Mouse (Mus musculus) heart, embryonic 16.5 days (tissue): ENCODE measurements around the gene 1700023F06Rik. TPM values are rescaled to one million over a fixed set of nuclear protein-coding genes. Genes with fewer than 3 reads are reported as not detected.

Experiments
- ATAC-seq: fragments of 200-750 bp; cut with Nextera tagmentation; replicated peaks from 2 replicates; pipeline ENCODE4 v1.8.0; 2017; ENCODE audit warnings: moderate number of reproducible peaks; ENCODE audit not compliant: insufficient read depth, low FRiP score; ENCODE audit errors: extremely low read depth
- H3K27ac ChIP-seq: fragments of 300-500 bp; sonication (generic); 2 replicates; pipeline ENCODE4 v1.5.1; 2014; ENCODE audit warnings: mild to moderate bottlenecking, low read length, control low read depth, moderate library complexity
- H3K27me3 ChIP-seq: fragments of 300-500 bp; sonication (generic); 2 replicates; pipeline ENCODE4 v1.6.1; 2014; ENCODE audit warnings: low read length, mixed read lengths; ENCODE audit not compliant: control insufficient read depth, insufficient read depth
- H3K36me3 ChIP-seq: fragments of 300-500 bp; sonication (generic); 2 replicates; pipeline ENCODE4 v1.6.1; 2014; ENCODE audit not compliant: control insufficient read depth, insufficient read depth
- H3K4me1 ChIP-seq: fragments of 300-500 bp; sonication (generic); 2 replicates; pipeline ENCODE4 v1.6.1; 2014; ENCODE audit warnings: low read length, mixed read lengths; ENCODE audit not compliant: control insufficient read depth, insufficient read depth
- H3K4me2 ChIP-seq: fragments of 300-500 bp; sonication (generic); 2 replicates; pipeline ENCODE4 v1.6.1; 2014; ENCODE audit warnings: low read depth, mild to moderate bottlenecking, control low read depth, low read length
- H3K4me3 ChIP-seq: fragments of 300-500 bp; sonication (generic); 2 replicates; pipeline ENCODE4 v1.5.1; 2014; ENCODE audit warnings: mild to moderate bottlenecking, control low read depth, low read length
- H3K9ac ChIP-seq: fragments of 300-500 bp; sonication (generic); 2 replicates; pipeline ENCODE4 v1.6.1; 2014; ENCODE audit warnings: low read length, control low read depth
- H3K9me3 ChIP-seq: fragments of 300-500 bp; sonication (generic); replicated peaks from 2 replicates; pipeline ENCODE4 v1.6.1; 2016; ENCODE audit warnings: low read length; ENCODE audit not compliant: control insufficient read depth
- WGBS: fragments of 180-500 bp; shearing (Covaris S2); extraction: QIAGEN DNeasy Blood & Tissue Kit; methylation state at CpG from one replicate; pipeline ENCODE4 v1.1.7; 2014; 5-methylcytosine and 5-hydroxymethylcytosine counted together
- polyA plus RNA-seq: library from polyadenylated mRNA; unstranded; fragments of >200 nt; fragmentation: Nextera tagmentation; extraction: Ambion mirVana; gene quantifications from 2 replicates; pipeline ENCODE4 v1.2.1, GENCODE M21; 2015

The 1700023F06Rik gene
- polyA plus RNA-seq, 1 experiment from 2014 or later, result 0.25 TPM

- Histone ChIP-seq H3K4me2 (0 out of 2 replicates have a peak overlapping the region, but pooled peaks have one; percentile 1), H3K27me3 (peaks cover 12% of the 10 kb centered on the region), H3K9me3 (no peaks in the 10 kb centered on the region), H3K9ac (peak overlapping the region; percentile 45; the same call in 1 of the 2 replicates), H3K4me3 (no peak overlapping the region), H3K27ac (peak overlapping the region; percentile 59), H3K36me3 (no peaks in the 10 kb centered on the region), H3K4me1 (peaks cover 37% of the 10 kb centered on the region)
- ATAC-seq, result peak; percentile 32
- WGBS, result 51% methylated on average over 8 of the region's 8 CpGs
Measured at GRCm38 (mm10) chr11:103174891-103175391, 33.4 kb downstream of the 1700023F06Rik start.

GRCm38 (mm10) chr11:103174411-103174832 is 33.9 kb downstream of the 1700023F06Rik start:
- Histone ChIP-seq H3K4me2 (peak overlapping the region; percentile 5; the same call in 1 of the 2 replicates), H3K4me1 (peaks cover 37% of the 10 kb centered on the region), H3K9me3 (no peaks in the 10 kb centered on the region), H3K27ac (peak overlapping the region; percentile 59), H3K9ac (0 out of 2 replicates have a peak overlapping the region, but pooled peaks have one; percentile 45), H3K27me3 (peaks cover 15% of the 10 kb centered on the region), H3K4me3 (no peak overlapping the region), H3K36me3 (no peaks in the 10 kb centered on the region)
- WGBS, result 72% methylated on average over 5 of the region's 5 CpGs
- ATAC-seq, result no peak

- H3K9me3 ChIP-seq, result no peaks in the 10 kb centered on the region
- no peaks in the 10 kb centered on the region for H3K36me3 ChIP-seq
- peak overlapping the region; percentile 59 for H3K27ac ChIP-seq
- peaks cover 18% of the 10 kb centered on the region for H3K27me3 ChIP-seq
- whole genome bisulfite sequencing, result 85% methylated on average over 11 of the region's 11 CpGs
- peak overlapping the region; percentile 97 for H3K4me2 ChIP-seq
- H3K4me1 ChIP-seq, result peaks cover 37% of the 10 kb centered on the region
- ATAC-seq, result no peak
- H3K9ac ChIP-seq, result no peak overlapping the region
- H3K4me3 ChIP-seq, result no peak overlapping the region
Measured at GRCm38 (mm10) chr11:103173771-103174344, 34.5 kb downstream of the 1700023F06Rik start.

- WGBS, result 84% methylated on average over 7 of the region's 7 CpGs
- peaks cover 18% of the 10 kb centered on the region for H3K27me3 ChIP-seq
Measured at GRCm38 (mm10) chr11:103173041-103173770, 35.2 kb downstream of the 1700023F06Rik start.

GRCm38 (mm10) chr11:103172392-103173040 is 35.8 kb downstream of the 1700023F06Rik start:
- 0 out of 2 replicates have a peak overlapping the region, but pooled peaks have one; percentile 0 for H3K27ac ChIP-seq
- peak overlapping the region; percentile 83; the same call in 1 of the 2 replicates for H3K9ac ChIP-seq
- peaks cover 18% of the 10 kb centered on the region for H3K27me3 ChIP-seq
- peak overlapping the region; percentile 97 for H3K4me2 ChIP-seq
- no peaks in the 10 kb centered on the region for H3K9me3 ChIP-seq
- no peaks in the 10 kb centered on the region for H3K36me3 ChIP-seq
- 48% methylated on average over 6 of the region's 6 CpGs for WGBS
- peak overlapping the region; percentile 69; the same call in 1 of the 2 replicates for H3K4me3 ChIP-seq
- no peak for ATAC-seq
- peaks cover 32% of the 10 kb centered on the region for H3K4me1 ChIP-seq

More at GRCm38 (mm10) chr11:103173041-103173770, 35.2 kb downstream of the 1700023F06Rik start:
- peaks cover 37% of the 10 kb centered on the region for H3K4me1 ChIP-seq
- peak overlapping the region; percentile 97; the same call in 1 of the 2 replicates for H3K4me2 ChIP-seq
- no peaks in the 10 kb centered on the region for H3K36me3 ChIP-seq
- ATAC-seq, result no peak
- H3K4me3 ChIP-seq, result peak overlapping the region; percentile 4; the same call in 1 of the 2 replicates
- H3K27ac ChIP-seq, result no peak overlapping the region; the same call in 1 of the 2 replicates
- H3K9ac ChIP-seq, result no peak overlapping the region
- H3K9me3 ChIP-seq, result no peaks in the 10 kb centered on the region

- no peaks in the 10 kb centered on the region for H3K36me3 ChIP-seq
- peak overlapping the region; percentile 83 for H3K9ac ChIP-seq
- H3K4me2 ChIP-seq, result peak overlapping the region; percentile 97
- H3K27me3 ChIP-seq, result peaks cover 18% of the 10 kb centered on the region
- 0 out of 2 replicates have a peak overlapping the region, but pooled peaks have one; percentile 0 for H3K27ac ChIP-seq
- H3K4me1 ChIP-seq, result peaks cover 26% of the 10 kb centered on the region
- H3K9me3 ChIP-seq, result no peaks in the 10 kb centered on the region
- H3K4me3 ChIP-seq, result peak overlapping the region; percentile 69
- ATAC-seq, result no peak
- 49% methylated on average over 9 of the region's 9 CpGs for WGBS
Measured at GRCm38 (mm10) chr11:103171703-103172391, 36.5 kb downstream of the 1700023F06Rik start.

- H3K4me3 ChIP-seq, result peak overlapping the region; percentile 69
- H3K27me3 ChIP-seq, result peaks cover 18% of the 10 kb centered on the region
- 2% methylated on average over 23 of the region's 23 CpGs for WGBS
- H3K36me3 ChIP-seq, result no peaks in the 10 kb centered on the region
- H3K4me1 ChIP-seq, result peaks cover 21% of the 10 kb centered on the region
- no peaks in the 10 kb centered on the region for H3K9me3 ChIP-seq
- H3K4me2 ChIP-seq, result peak overlapping the region; percentile 97
- H3K9ac ChIP-seq, result peak overlapping the region; percentile 83
- H3K27ac ChIP-seq, result peak overlapping the region; percentile 50
- ATAC-seq, result 0 out of 2 replicates have a peak, but pooled peaks have one; percentile 1
Measured at GRCm38 (mm10) chr11:103171286-103171620, 37.1 kb downstream of the 1700023F06Rik start.

GRCm38 (mm10) chr11:103170494-103171285 is 37.7 kb downstream of the 1700023F06Rik start, which contains the start of gene Fmnl1:
Gene Fmnl1, plus strand, starts transcription at chr11:103171107.
- Histone ChIP-seq H3K27ac (peak within 1 kb of the TSS; percentile 50), H3K27me3 (peaks cover 18% of the 10 kb centered on the region)
- peak; percentile 50 for ATAC-seq

More at GRCm38 (mm10) chr11:103170494-103171285, 37.7 kb downstream of the 1700023F06Rik start, which contains the start of gene Fmnl1:
- H3K9me3 ChIP-seq, result no peaks in the 10 kb centered on the region
- peak within 1 kb of the TSS; percentile 97 for H3K4me2 ChIP-seq
- peak within 1 kb of the TSS; percentile 83 for H3K9ac ChIP-seq
- WGBS, result 2% methylated on average over 65 of the region's 84 CpGs
- peak within 1 kb of the TSS; percentile 69 for H3K4me3 ChIP-seq
- H3K36me3 ChIP-seq, result no peaks in the 10 kb centered on the region
- H3K4me1 ChIP-seq, result peaks cover 18% of the 10 kb centered on the region
